Mouse (Mus musculus) midbrain, postnatal 0 days (tissue): ENCODE data around the gene Myo1f. TPM values are rescaled to one million over a fixed set of nuclear protein-coding genes. Genes with fewer than 3 reads are reported as not detected.
"Not testable (repeated sequence)": the region's sequence is repeated elsewhere in the genome, so short reads cannot be mapped to it uniquely, and the experiment has no call there.

Experiments used
- ATAC-seq: fragments of 200-750 bp; cut with Nextera tagmentation; 2 replicates; pipeline ENCODE4 v1.8.0; 2017; ENCODE audit warnings: moderate number of reproducible peaks, mild to moderate bottlenecking, moderate TSS enrichment, moderate library complexity; ENCODE audit not compliant: low FRiP score
- DNase-seq: peaks from one replicate; pipeline ENCODE4 v3.0.0-alpha.2; 2015; ENCODE audit warnings: low spot score
- H3K27ac ChIP-seq: fragments of 300-500 bp; sonication (generic); 2 replicates; pipeline ENCODE4 v1.5.1; 2014; ENCODE audit warnings: low read depth, mild to moderate bottlenecking, low read length, mixed read lengths
- H3K27me3 ChIP-seq: fragments of 300-500 bp; sonication (generic); 2 replicates; pipeline ENCODE4 v1.6.1; 2014; ENCODE audit warnings: low read length, control low read depth, mixed read lengths; ENCODE audit not compliant: insufficient read depth
- H3K36me3 ChIP-seq: fragments of 300-500 bp; sonication (generic); 2 replicates; pipeline ENCODE4 v1.6.1; 2014; ENCODE audit warnings: low read length, control low read depth, mixed read lengths; ENCODE audit not compliant: insufficient read depth
- H3K4me1 ChIP-seq: fragments of 300-500 bp; sonication (generic); 2 replicates; pipeline ENCODE4 v1.6.1; 2014; ENCODE audit warnings: mild to moderate bottlenecking, control low read depth, antibody characterized with exemption, low read length, mixed read lengths; ENCODE audit not compliant: insufficient read depth
- H3K4me2 ChIP-seq: fragments of 300-500 bp; sonication (generic); 2 replicates; pipeline ENCODE4 v1.6.1; 2014; ENCODE audit warnings: low read depth, mild to moderate bottlenecking, low read length, mixed read lengths; ENCODE audit not compliant: poor library complexity, severe bottlenecking
- H3K4me3 ChIP-seq: fragments of 300-500 bp; sonication (generic); 2 replicates; pipeline ENCODE4 v1.5.1; 2014; ENCODE audit warnings: low read depth, mild to moderate bottlenecking, low read length, moderate library complexity
- H3K9ac ChIP-seq: fragments of 300-500 bp; sonication (generic); replicated peaks from 2 replicates; pipeline ENCODE4 v1.6.1; 2014; ENCODE audit warnings: mild to moderate bottlenecking, low read length, moderate library complexity, mixed read lengths; ENCODE audit not compliant: poor library complexity, severe bottlenecking
- H3K9me3 ChIP-seq: fragments of 300-500 bp; sonication (generic); 2 replicates; pipeline ENCODE4 v1.6.1; 2016; ENCODE audit warnings: low read length, control low read depth
- CTCF ChIP-seq: IDR thresholded peaks from 2 replicates; pipeline ENCODE4 v1.5.1; 2016; ENCODE audit warnings: antibody characterized with exemption, mild to moderate bottlenecking
- WGBS: fragments of 180-500 bp; shearing (Covaris S2); extraction: QIAGEN DNeasy Blood & Tissue Kit; methylation state at CpG from one replicate; pipeline ENCODE4 v1.1.7; 2014; 5-methylcytosine and 5-hydroxymethylcytosine counted together
- polyA plus RNA-seq: library from polyadenylated mRNA; unstranded; fragments of >200 nt; fragmentation: Nextera tagmentation; extraction: Ambion mirVana; gene quantifications from 2 replicates; pipeline ENCODE4 v1.2.1, GENCODE M21; 2015
- total RNA-seq: library from RNA; depleted of rRNA; stranded (reverse); fragments of >200 nt; gene quantifications from 2 replicates; pipeline ENCODE4 v1.2.3, GENCODE M21; 2014

Gene Myo1f
- total and polyA plus RNA-seq, 2 experiments from 2014 or later: 1.2 to 1.3 TPM

GRCm38 (mm10) chr17:33610548-33610947, 55.0 kb downstream of the Myo1f start:
- H3K9ac ChIP-seq: no peak overlapping the region
- H3K36me3 ChIP-seq: no peaks in the 10 kb centered on the region
- no peak overlapping the region for H3K4me2 ChIP-seq
- no peak for DNase-seq
- no peaks in the 10 kb centered on the region for H3K9me3 ChIP-seq
- H3K4me1 ChIP-seq: no peaks in the 10 kb centered on the region
- TF ChIP-seq CTCF: no peak
- no peaks in the 10 kb centered on the region for H3K27me3 ChIP-seq
- ATAC-seq: no peak
- WGBS: 88% methylated on average over 7 of the region's 7 CpGs
- no peak overlapping the region for H3K27ac ChIP-seq
- no peak overlapping the region for H3K4me3 ChIP-seq

GRCm38 (mm10) chr17:33613726-33614125, 58.2 kb downstream of the Myo1f start:
- 87% methylated on average over 5 of the region's 5 CpGs for WGBS

GRCm38 (mm10) chr17:33627281-33627680, 71.8 kb downstream of the Myo1f start:
- no peak for TF ChIP-seq CTCF
- peaks cover 5% of the 10 kb centered on the region; the same call in 1 of the 2 replicates for H3K36me3 ChIP-seq
- peaks cover 10% of the 10 kb centered on the region for H3K4me1 ChIP-seq
- no peak overlapping the region for H3K4me3 ChIP-seq
- no peak overlapping the region for H3K9ac ChIP-seq
- DNase-seq: no peak
- H3K9me3 ChIP-seq: no peaks in the 10 kb centered on the region
- 91% methylated on average over 3 of the region's 3 CpGs for WGBS
- H3K27me3 ChIP-seq: no peaks in the 10 kb centered on the region
- H3K27ac ChIP-seq: no peak overlapping the region
- H3K4me2 ChIP-seq: no peak overlapping the region
- ATAC-seq: no peak

More at GRCm38 (mm10) chr17:33613726-33614125, 58.2 kb downstream of the Myo1f start:
- H3K4me3 ChIP-seq, ATAC-seq, H3K9ac ChIP-seq, H3K36me3 ChIP-seq, DNase-seq, H3K9me3 ChIP-seq, H3K4me2 ChIP-seq, H3K4me1 ChIP-seq, H3K27ac ChIP-seq, H3K27me3 ChIP-seq: not testable (repeated sequence)

- H3K4me2 ChIP-seq: peak within 1 kb of the TSS; percentile 49
- peak within 1 kb of the TSS; percentile 58 for H3K4me3 ChIP-seq
- no peak for TF ChIP-seq CTCF
- H3K4me1 ChIP-seq: peaks cover 10% of the 10 kb centered on the region
- WGBS: 2% methylated on average over 35 of the region's 35 CpGs
- H3K27ac ChIP-seq: peak within 1 kb of the TSS; percentile 96
- H3K9ac ChIP-seq: peak within 1 kb of the TSS; percentile 77
- ATAC-seq (peak; percentile 95), DNase-seq (peak; percentile 95)
- no peaks in the 10 kb centered on the region for H3K9me3 ChIP-seq
- H3K36me3 ChIP-seq: peaks cover 5% of the 10 kb centered on the region; the same call in 1 of the 2 replicates
- H3K27me3 ChIP-seq: no peaks in the 10 kb centered on the region
Observed at GRCm38 (mm10) chr17:33628621-33629486, 73.3 kb downstream of the Myo1f start, which contains the start of gene Zfp414. Gene Zfp414, plus strand, starts transcription at chr17:33629090.

GRCm38 (mm10) chr17:33629487-33630125, 74.1 kb downstream of the Myo1f start:
- peak overlapping the region; percentile 58 for H3K4me3 ChIP-seq
- H3K27me3 ChIP-seq: no peaks in the 10 kb centered on the region
- ATAC-seq: peak; percentile 11; the same call in 1 of the 2 replicates
- peak overlapping the region; percentile 77 for H3K9ac ChIP-seq
- H3K9me3 ChIP-seq: no peaks in the 10 kb centered on the region
- peak overlapping the region; percentile 49 for H3K4me2 ChIP-seq
- no peak for DNase-seq
- peak overlapping the region; percentile 96 for H3K27ac ChIP-seq
- WGBS: 72% methylated on average over 12 of the region's 12 CpGs
- peaks cover 5% of the 10 kb centered on the region; the same call in 1 of the 2 replicates for H3K36me3 ChIP-seq
- peak; percentile 13; the same call in 1 of the 2 replicates for TF ChIP-seq CTCF
- H3K4me1 ChIP-seq: peaks cover 10% of the 10 kb centered on the region
